ENCODE assay signal across 10 mouse cellular contexts in genomic region chr1:131184253-131184955, GRCm38 (mm10). TPM values are rescaled to one million over a fixed set of nuclear protein-coding genes. Genes with fewer than 3 reads are reported as not detected.
DNase-seq lines count a peak whose midpoint lies in the region; ATAC-seq and TF ChIP-seq lines count a peak whose summit lies in the region.
"Had no signal": no experiment of that assay in that cellular context is flagged by ENCODE, and none has a peak within 500 bp of the region (broad histone marks: within the 10 kb centered on the region; RNA-seq: fewer than 3 reads in every experiment).

No protein-coding gene starts in this region.

- no peak overlapping the region for H3K4me2 ChIP-seq in limb, embryonic 13.5 days (replicated peaks)
- H3K4me2 ChIP-seq in heart, embryonic 16.5 days (ENCODE audit: low read depth, low read length): no peak overlapping the region
- H3K4me2 ChIP-seq: neural tube, embryonic 12.5 days had no signal

- 0 out of 2 replicates have a peak, but pooled peaks have one; percentile 13 for ATAC-seq in limb, embryonic 13.5 days (ENCODE audit: low FRiP score, low read depth)
- peak; percentile 20; the same call in 1 of the 2 replicates for ATAC-seq in heart, embryonic 16.5 days (replicated peaks; ENCODE audit: extremely low read depth, insufficient read depth, low FRiP score)

- peaks cover 10% of the 10 kb centered on the region for H3K36me3 ChIP-seq in limb, embryonic 13.5 days
- H3K36me3 ChIP-seq in limb, embryonic 10.5 days: peaks cover 16% of the 10 kb centered on the region
- peaks cover 16% of the 10 kb centered on the region for H3K36me3 ChIP-seq in heart, embryonic 16.5 days (ENCODE audit: control insufficient read depth, insufficient read depth)

- no peak for DNase-seq in limb, embryonic 10.5 days (ENCODE audit: low spot score)
- peak; percentile 37 to 43 for DNase-seq in monocyte, adult 2 months (ENCODE audit: low read depth in 1 of 2, low spot score in 2 of 2)
- no peak for DNase-seq in neural tube, embryonic 10.5 days (ENCODE audit: extremely low spot score, low spot score)
- DNase-seq in adrenal gland, postnatal 4 days (ENCODE audit: low spot score in 2 of 2): no peak
- DNase-seq in cerebellum, adult 11 months: no peak

- H3K4me3 ChIP-seq in limb, embryonic 13.5 days: no peak overlapping the region
- H3K4me3 ChIP-seq in limb, embryonic 10.5 days: no peak overlapping the region
- H3K4me3 ChIP-seq in bone marrow, adult 2 months (replicated peaks; ENCODE audit: control insufficient read depth, low read depth, low read length): no peak overlapping the region
- no peak overlapping the region for H3K4me3 ChIP-seq in heart, embryonic 16.5 days (ENCODE audit: low read length)
- H3K4me3 ChIP-seq: neural tube, embryonic 12.5 days had no signal

- H3K27ac ChIP-seq in limb, embryonic 13.5 days: no peak overlapping the region
- no peak overlapping the region for H3K27ac ChIP-seq in limb, embryonic 10.5 days
- H3K27ac ChIP-seq in bone marrow, adult 2 months (ENCODE audit: control insufficient read depth, insufficient read depth, low read depth, low read length, poor library complexity): 0 out of 2 replicates have a peak overlapping the region, but pooled peaks have one; percentile 40
- 0 out of 2 replicates have a peak overlapping the region, but pooled peaks have one; percentile 1 for H3K27ac ChIP-seq in heart, embryonic 16.5 days (ENCODE audit: low read length)
- H3K27ac ChIP-seq: neural tube, embryonic 12.5 days had no signal

- WGBS in limb, embryonic 13.5 days: 62% methylated on average over 9 of the region's 9 CpGs
- 89% methylated on average over 9 of the region's 9 CpGs for WGBS in limb, embryonic 10.5 days
- WGBS in bone marrow, adult 2 months: 35% methylated on average over 9 of the region's 9 CpGs
- 57% methylated on average over 9 of the region's 9 CpGs for WGBS in heart, embryonic 16.5 days

- H3K4me1 ChIP-seq in limb, embryonic 13.5 days: peaks cover 12% of the 10 kb centered on the region
- no peaks in the 10 kb centered on the region for H3K4me1 ChIP-seq in limb, embryonic 10.5 days
- H3K4me1 ChIP-seq in bone marrow, adult 2 months (ENCODE audit: control insufficient read depth, insufficient read depth, low read length): peaks cover 19% of the 10 kb centered on the region
- peaks cover 24% of the 10 kb centered on the region for H3K4me1 ChIP-seq in heart, embryonic 16.5 days (ENCODE audit: control insufficient read depth, insufficient read depth, low read length)
- H3K4me1 ChIP-seq: neural tube, embryonic 12.5 days had no signal

- H3K9ac ChIP-seq in limb, embryonic 13.5 days: no peak overlapping the region
- H3K9ac ChIP-seq in heart, embryonic 16.5 days (ENCODE audit: low read length): no peak overlapping the region
- H3K9ac ChIP-seq: neural tube, embryonic 12.5 days had no signal

- TF ChIP-seq CTCF in bone marrow, adult 2 months (IDR thresholded peaks at IDR 0.05; ENCODE audit: control insufficient read depth, insufficient read depth, low read length): no peak

- no peaks in the 10 kb centered on the region for H3K9me3 ChIP-seq in limb, embryonic 13.5 days
- no peaks in the 10 kb centered on the region for H3K9me3 ChIP-seq in limb, embryonic 10.5 days (replicated peaks)
- no peaks in the 10 kb centered on the region for H3K9me3 ChIP-seq in heart, embryonic 16.5 days (replicated peaks; ENCODE audit: control insufficient read depth, low read length)
- H3K9me3 ChIP-seq: neural tube, embryonic 12.5 days had no signal

- no peak for TF ChIP-seq POLR2A in bone marrow, adult 2 months (IDR thresholded peaks at IDR 0.05; ENCODE audit: borderline replicate concordance, control insufficient read depth, low read depth, low read length)

- no peaks in the 10 kb centered on the region for H3K27me3 ChIP-seq in limb, embryonic 13.5 days
- H3K27me3 ChIP-seq in limb, embryonic 10.5 days (ENCODE audit: low read depth, poor library complexity, severe bottlenecking): no peaks in the 10 kb centered on the region
- no peaks in the 10 kb centered on the region for H3K27me3 ChIP-seq in heart, embryonic 16.5 days (ENCODE audit: control insufficient read depth, insufficient read depth, low read length)
- H3K27me3 ChIP-seq: neural tube, embryonic 12.5 days had no signal

RNA-seq across cellular contexts. Expression of gene Eif2d, which starts 31.4 kb away (rescaled TPM):
- polyA plus RNA-seq in limb, embryonic 13.5 days (2015; fragmentation: Nextera tagmentation; extraction: Ambion mirVana): 63.1 and 65.4 TPM in 2 replicates
- polyA plus RNA-seq in limb, embryonic 10.5 days (2016; fragmentation: Nextera tagmentation; extraction: Ambion mirVana): 73.5 and 76.7 TPM in 2 replicates
- 18.9 and 25.3 TPM in 2 replicates for polyA plus RNA-seq in bone marrow, adult 2 months (2011; ENCODE audit: insufficient read depth, insufficient read length, low replicate concordance, missing spikeins)
- polyA plus RNA-seq in heart, embryonic 16.5 days (2015; fragmentation: Nextera tagmentation; extraction: Ambion mirVana): 48.1 and 50.1 TPM in 2 replicates
- total RNA-seq in adrenal gland, postnatal 4 days (2021): 10 to 100 TPM; 47.4 to 49.9 TPM

RNA-seq across cellular contexts. Expression of gene Dyrk3, which starts 46.3 kb away (rescaled TPM):
- polyA plus RNA-seq in limb, embryonic 13.5 days (2015; fragmentation: Nextera tagmentation; extraction: Ambion mirVana): 2.9 and 3.0 TPM in 2 replicates
- polyA plus RNA-seq in limb, embryonic 10.5 days (2016; fragmentation: Nextera tagmentation; extraction: Ambion mirVana): 5.5 and 5.8 TPM in 2 replicates
- polyA plus RNA-seq in bone marrow, adult 2 months (2011; ENCODE audit: insufficient read depth, insufficient read length, low replicate concordance, missing spikeins): 7.5 and 13.4 TPM in 2 replicates
- 1.8 and 2.1 TPM in 2 replicates for polyA plus RNA-seq in heart, embryonic 16.5 days (2015; fragmentation: Nextera tagmentation; extraction: Ambion mirVana)
- total RNA-seq in adrenal gland, postnatal 4 days (2021): 1 to 10 TPM; 7.9 to 8.4 TPM
- total RNA-seq: gastrocnemius, postnatal 36 days had no signal

Comparison
In these comparisons a context has a peak if more than half of its experiments do, and no peak if none do; other contexts are left out.
1. H3K27ac ChIP-seq: peak in bone marrow, adult 2 months (single experiment) and heart, embryonic 16.5 days (single experiment); none in limb, embryonic 13.5 days (single experiment) and limb, embryonic 10.5 days (single experiment).
2. DNase-seq: peak in monocyte, adult 2 months (2 of 2); none in limb, embryonic 10.5 days (single experiment), neural tube, embryonic 10.5 days (single experiment), adrenal gland, postnatal 4 days (0 of 2) and cerebellum, adult 11 months (single experiment).